Mouse (Mus musculus) myocyte (in vitro differentiated cells): ENCODE data around the gene RPS10-NUDT3. TPM values are rescaled to one million over a fixed set of nuclear protein-coding genes. Genes with fewer than 3 reads are reported as not detected.

Experiments used
- H3K27me3 ChIP-seq: one replicate; pipeline ENCODE4 v1.6.1; 2011; ENCODE audit not compliant: control insufficient read depth, insufficient read depth, insufficient read length
- H3K36me3 ChIP-seq: one replicate; pipeline ENCODE4 v1.6.1; 2011; ENCODE audit not compliant: control insufficient read depth, insufficient read depth
- H3K4me2 ChIP-seq: one replicate; pipeline ENCODE4 v1.6.1; 2011; ENCODE audit warnings: low read depth, control low read depth
- H3K4me3 ChIP-seq: one replicate; pipeline ENCODE4 v1.5.1; 2011; ENCODE audit warnings: mild to moderate bottlenecking, control low read depth, moderate library complexity
- H3K79me2 ChIP-seq: one replicate; pipeline ENCODE4 v1.6.1; 2011; ENCODE audit not compliant: control insufficient read depth, insufficient read depth
- H3ac ChIP-seq: one replicate; pipeline ENCODE4 v1.6.1; 2011; ENCODE audit not compliant: control insufficient read depth, insufficient read length
- CEBPB ChIP-seq: IDR thresholded peaks from 2 replicates; pipeline ENCODE4 v1.6.1; 2011; ENCODE audit warnings: mild to moderate bottlenecking, moderate library complexity; ENCODE audit not compliant: poor library complexity, insufficient read depth, severe bottlenecking
- E2F4 ChIP-seq: IDR thresholded peaks from one replicate; pipeline ENCODE4 v1.6.1; 2011; ENCODE audit warnings: mild to moderate bottlenecking, control low read depth, moderate library complexity; ENCODE audit not compliant: insufficient read depth
- MAX ChIP-seq: IDR thresholded peaks from one replicate; pipeline ENCODE4 v1.6.1; 2011; ENCODE audit warnings: low read depth, mild to moderate bottlenecking, control low read depth
- MYOD1 ChIP-seq, 3 experiments: IDR thresholded peaks; one replicate each; pipeline ENCODE4 v1.6.1; 2011; ENCODE audit warnings: control low read depth in 2 of 3, low read depth in 2 of 3, mild to moderate bottlenecking in 2 of 3, moderate library complexity in 1 of 3; ENCODE audit not compliant: insufficient read length in 2 of 3, control insufficient read depth in 1 of 3
- MYOG ChIP-seq, 3 experiments: IDR thresholded peaks; one replicate each; pipeline ENCODE4 v1.6.1; 2011; ENCODE audit warnings: control low read depth in 2 of 3, low read depth in 2 of 3, mild to moderate bottlenecking in 2 of 3; ENCODE audit not compliant: insufficient read length in 2 of 3, control insufficient read depth in 1 of 3, insufficient read depth in 1 of 3
- POLR2A ChIP-seq: IDR thresholded peaks from one replicate; pipeline ENCODE4 v1.6.1; 2011; ENCODE audit warnings: low read depth, mild to moderate bottlenecking, control low read depth, moderate library complexity; ENCODE audit not compliant: insufficient read length
- POLR2AphosphoS2 ChIP-seq: IDR thresholded peaks from one replicate; pipeline ENCODE4 v1.6.1; 2011; ENCODE audit warnings: low read depth, control low read depth; ENCODE audit not compliant: insufficient read length
- REST ChIP-seq: IDR thresholded peaks from one replicate; pipeline ENCODE4 v1.6.1; 2011; ENCODE audit warnings: mild to moderate bottlenecking, control low read depth, moderate library complexity; ENCODE audit not compliant: insufficient read depth, insufficient read length
- SRF ChIP-seq: IDR thresholded peaks from one replicate; pipeline ENCODE4 v1.6.1; 2011; ENCODE audit warnings: low read depth; ENCODE audit not compliant: control insufficient read depth, insufficient read length
- TCF12 ChIP-seq: IDR thresholded peaks from one replicate; pipeline ENCODE4 v1.6.1; 2011; ENCODE audit warnings: mild to moderate bottlenecking, control low read depth; ENCODE audit not compliant: poor library complexity, insufficient read depth, severe bottlenecking
- TCF3 ChIP-seq: IDR thresholded peaks from one replicate; pipeline ENCODE4 v1.6.1; 2011; ENCODE audit warnings: low read depth, control low read depth; ENCODE audit not compliant: insufficient read length
- USF1 ChIP-seq: IDR thresholded peaks from one replicate; pipeline ENCODE4 v1.6.1; 2011; ENCODE audit warnings: low read depth, mild to moderate bottlenecking, control low read depth, moderate library complexity
- polyA plus RNA-seq: library from polyadenylated mRNA; unstranded; fragments of >200 nt; fragmentation: generic; extraction: Trizol; gene quantifications from one replicate; pipeline ENCODE4 v1.2.1, GENCODE M21; 2012; ENCODE audit warnings: missing spikeins

RPS10-NUDT3 gene
- polyA plus RNA-seq, 1 experiment: not detected

GRCm38 (mm10) chr17:27578487-27578886 lies 56.5 kb downstream of the RPS10-NUDT3 start:
- Histone ChIP-seq H3K4me3 (no peak overlapping the region), H3K27me3 (no peaks in the 10 kb centered on the region), H3ac (no peak overlapping the region), H3K36me3 (peaks cover 5% of the 10 kb centered on the region), H3K4me2 (no peak overlapping the region), H3K79me2 (no peaks in the 10 kb centered on the region)
- no peak for TF ChIP-seq MYOD1 (IDR thresholded peaks at IDR 0.05; ENCODE audit: control insufficient read depth in 1 of 3, insufficient read length in 2 of 3, low read depth in 2 of 3)
- TF ChIP-seq TCF3: no peak
- TF ChIP-seq TCF12: no peak
- TF ChIP-seq MAX: no peak
- TF ChIP-seq E2F4: no peak
- no peak for TF ChIP-seq USF1

GRCm38 (mm10) chr17:27577468-27577867 lies 57.6 kb downstream of the RPS10-NUDT3 start:
- peaks cover 5% of the 10 kb centered on the region for H3K36me3 ChIP-seq
- no peak for TF ChIP-seq TCF12
- TF ChIP-seq POLR2AphosphoS2: no peak
- no peak for TF ChIP-seq SRF
- no peak for TF ChIP-seq E2F4
- TF ChIP-seq REST: no peak
- no peak for TF ChIP-seq MYOD1 (IDR thresholded peaks at IDR 0.05; ENCODE audit: control insufficient read depth in 1 of 3, insufficient read length in 2 of 3, low read depth in 2 of 3)
- no peak for TF ChIP-seq TCF3
- TF ChIP-seq POLR2A: no peak

GRCm38 (mm10) chr17:27576056-27576455 lies 59.0 kb downstream of the RPS10-NUDT3 start:
- Histone ChIP-seq H3K4me3 (no peak overlapping the region), H3K4me2 (no peak overlapping the region), H3K36me3 (peaks cover 5% of the 10 kb centered on the region), H3K27me3 (no peaks in the 10 kb centered on the region), H3ac (no peak overlapping the region), H3K79me2 (no peaks in the 10 kb centered on the region)
- TF ChIP-seq MYOG (IDR thresholded peaks at IDR 0.05; ENCODE audit: control insufficient read depth in 1 of 3, insufficient read depth in 1 of 3, insufficient read length in 2 of 3, low read depth in 2 of 3) (no peak), CEBPB (no peak), REST (no peak), MAX (no peak), USF1 (no peak), POLR2A (no peak), MYOD1 (IDR thresholded peaks at IDR 0.05; ENCODE audit: control insufficient read depth in 1 of 3, insufficient read length in 2 of 3, low read depth in 2 of 3) (no peak), SRF (no peak)

More at GRCm38 (mm10) chr17:27577468-27577867, 57.6 kb downstream of the RPS10-NUDT3 start:
- Histone ChIP-seq H3ac (no peak overlapping the region), H3K4me2 (no peak overlapping the region), H3K27me3 (no peaks in the 10 kb centered on the region), H3K79me2 (no peaks in the 10 kb centered on the region), H3K4me3 (no peak overlapping the region)

- no peak overlapping the region for H3K4me2 ChIP-seq
- H3K36me3 ChIP-seq: peaks cover 5% of the 10 kb centered on the region
- H3ac ChIP-seq: no peak overlapping the region
- TF ChIP-seq SRF: no peak
- TF ChIP-seq REST: no peak
- no peak for TF ChIP-seq POLR2AphosphoS2
- TF ChIP-seq E2F4: no peak
- no peak for TF ChIP-seq TCF12
- no peak for TF ChIP-seq MYOD1 (IDR thresholded peaks at IDR 0.05; ENCODE audit: control insufficient read depth in 1 of 3, insufficient read length in 2 of 3, low read depth in 2 of 3)
- TF ChIP-seq MAX: no peak
- TF ChIP-seq POLR2A: no peak
- TF ChIP-seq CEBPB: no peak
- no peak for TF ChIP-seq MYOG (IDR thresholded peaks at IDR 0.05; ENCODE audit: control insufficient read depth in 1 of 3, insufficient read depth in 1 of 3, insufficient read length in 2 of 3, low read depth in 2 of 3)
- TF ChIP-seq TCF3: no peak
- TF ChIP-seq USF1: no peak
- no peaks in the 10 kb centered on the region for H3K27me3 ChIP-seq
- no peak overlapping the region for H3K4me3 ChIP-seq
- no peaks in the 10 kb centered on the region for H3K79me2 ChIP-seq
These were observed 59.8 kb downstream of the RPS10-NUDT3 start for GRCm38 (mm10) chr17:27575116-27575776.

- Histone ChIP-seq H3K27me3 (no peaks in the 10 kb centered on the region), H3K79me2 (no peaks in the 10 kb centered on the region), H3K36me3 (peaks cover 5% of the 10 kb centered on the region), H3K4me2 (no peak overlapping the region), H3ac (no peak overlapping the region), H3K4me3 (no peak overlapping the region)
- TF ChIP-seq POLR2A: no peak
- TF ChIP-seq MYOD1 (IDR thresholded peaks at IDR 0.05; ENCODE audit: control insufficient read depth in 1 of 3, insufficient read length in 2 of 3, low read depth in 2 of 3): no peak
- no peak for TF ChIP-seq TCF12
These were observed 60.4 kb downstream of the RPS10-NUDT3 start for GRCm38 (mm10) chr17:27574470-27575115.
